ENCODE assay signal across 8 mouse cellular contexts in the genomic region with DNA sequence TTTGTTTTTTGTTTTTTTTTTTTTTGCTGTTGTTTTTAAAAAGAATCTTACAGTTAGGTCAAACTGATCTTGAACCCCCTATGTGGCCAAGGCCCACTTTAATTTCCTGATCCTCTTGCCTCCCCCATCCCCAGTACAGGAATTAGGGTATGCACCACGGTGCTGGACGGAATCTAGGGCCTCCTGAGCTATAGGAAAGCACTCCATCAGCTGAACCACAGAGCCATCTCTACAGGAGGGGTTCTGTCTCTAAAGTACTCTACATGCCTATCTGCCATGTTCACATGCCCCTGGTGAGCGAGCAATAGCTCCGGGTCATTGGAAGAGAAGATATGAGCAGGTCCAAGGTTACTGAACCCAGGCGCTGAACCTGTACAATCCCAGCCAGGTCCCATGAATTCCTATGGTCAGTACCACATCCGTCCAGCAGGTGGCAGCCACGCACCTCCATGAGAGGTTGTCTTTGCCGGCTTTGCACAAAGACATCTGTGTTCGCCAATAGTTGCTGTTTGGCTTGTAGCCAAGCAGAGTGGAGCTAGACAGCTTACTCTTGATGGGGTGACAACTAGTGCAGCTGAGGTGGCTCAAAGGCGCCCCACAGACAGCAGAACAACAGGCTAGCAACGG.
DNase-seq lines count a peak whose midpoint lies in the region; ATAC-seq lines count a peak whose summit lies in the region.

No protein-coding gene starts in this region.

- DNase-seq in liver = peak; percentile 82
- peak; percentile 88 for DNase-seq in embryo, embryonic 9.5 days (ENCODE audit: extremely low spot score)
- DNase-seq in gonadal fat pad, adult 2 months (ENCODE audit: low read depth) = peak; percentile 14
- DNase-seq in kidney, adult 11 months = peak; percentile 81
- peak; percentile 94 for DNase-seq in left cerebral cortex, postnatal 4 days
- peak; percentile 81 to 88 for DNase-seq in spleen, postnatal 10 days (ENCODE audit: low spot score in 2 of 2)

- no peaks in the 10 kb centered on the region for H3K4me1 ChIP-seq in liver, embryonic 12.5 days
- H3K4me1 ChIP-seq in midbrain, embryonic 16.5 days (ENCODE audit: control insufficient read depth, insufficient read depth, low read length) = no peaks in the 10 kb centered on the region

- no peak overlapping the region for H3K27ac ChIP-seq in liver, embryonic 12.5 days
- H3K27ac ChIP-seq in midbrain, embryonic 16.5 days (ENCODE audit: low read length) = no peak overlapping the region

- H3K9ac ChIP-seq in liver, embryonic 12.5 days = no peak overlapping the region
- H3K9ac ChIP-seq in midbrain, embryonic 16.5 days (ENCODE audit: low read depth, low read length) = no peak overlapping the region

- H3K9me3 ChIP-seq in liver, embryonic 12.5 days (replicated peaks) = no peaks in the 10 kb centered on the region
- H3K9me3 ChIP-seq in midbrain, embryonic 16.5 days (replicated peaks; ENCODE audit: control insufficient read depth, low read length, poor library complexity, severe bottlenecking) = no peaks in the 10 kb centered on the region

- no peak overlapping the region for H3K4me2 ChIP-seq in liver, embryonic 12.5 days
- H3K4me2 ChIP-seq in midbrain, embryonic 16.5 days (ENCODE audit: low read length) = 0 out of 2 replicates have a peak overlapping the region, but pooled peaks have one; percentile 15

- 12% methylated on average over 11 of the region's 11 CpGs for WGBS in liver, embryonic 12.5 days (ENCODE audit: insufficient replicate concordance)
- 13% methylated on average over 11 of the region's 11 CpGs for WGBS in midbrain, embryonic 16.5 days

- H3K36me3 ChIP-seq in liver, embryonic 12.5 days = no peaks in the 10 kb centered on the region
- no peaks in the 10 kb centered on the region for H3K36me3 ChIP-seq in midbrain, embryonic 16.5 days (ENCODE audit: control insufficient read depth, insufficient read depth, low read length)

- H3K4me3 ChIP-seq in liver, embryonic 12.5 days = no peak overlapping the region
- no peak overlapping the region for H3K4me3 ChIP-seq in midbrain, embryonic 16.5 days (ENCODE audit: low read depth, low read length)

- H3K27me3 ChIP-seq in liver, embryonic 12.5 days (replicated peaks) = no peaks in the 10 kb centered on the region
- no peaks in the 10 kb centered on the region for H3K27me3 ChIP-seq in midbrain, embryonic 16.5 days (ENCODE audit: control insufficient read depth, insufficient read depth, low read depth, low read length)

- ATAC-seq in liver, embryonic 12.5 days = no peak
- peak; percentile 64 for ATAC-seq in midbrain, embryonic 16.5 days

- intact Hi-C loops in left cerebral cortex, postnatal 4 days (cut with DNase I) = no loop called here

Comparison
In these comparisons a context has a peak if more than half of its experiments do, and no peak if none do; other contexts are left out.
1. DNase-seq: peak in every context shown above with its lines; median percentile 94 in left cerebral cortex, postnatal 4 days; 88 in embryo, embryonic 9.5 days; 84 in spleen, postnatal 10 days; 82 in liver; 81 in kidney, adult 11 months; 14 in gonadal fat pad, adult 2 months.